Mouse (Mus musculus): ENCODE measurements around the gene Mettl1. TPM values are rescaled to one million over a fixed set of nuclear protein-coding genes. Genes with fewer than 3 reads are reported as not detected.

Gene Mettl1
- polyA plus RNA-seq (2012; ENCODE audit: low replicate concordance): 8.2 and 18.0 TPM in 2 replicates

DNA sequence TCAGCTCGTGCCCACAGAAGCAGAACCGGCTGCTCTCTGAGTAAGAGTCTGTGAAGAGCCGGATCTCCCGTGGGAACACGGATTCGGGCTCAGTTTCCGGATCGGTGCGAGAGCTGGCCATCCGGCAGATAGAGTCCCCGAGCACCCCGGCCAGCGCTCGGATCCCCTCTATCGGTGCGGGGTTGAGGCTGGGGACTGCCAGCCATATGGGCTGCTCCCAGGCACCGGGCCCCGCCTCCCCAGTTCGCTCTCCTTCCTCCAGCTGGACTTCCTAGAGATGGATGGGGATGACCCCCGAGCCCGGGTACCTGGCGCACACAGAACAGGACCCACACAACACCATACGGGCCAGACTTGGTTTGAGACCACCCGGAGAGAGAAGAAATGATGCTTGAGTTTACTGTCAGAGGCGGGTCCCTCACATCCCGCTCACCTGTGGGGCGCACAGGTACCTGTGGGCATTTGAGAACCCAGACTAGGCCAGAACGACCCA lies at the start of gene Mettl1, which contains the start of gene Eef1akmt3:
TSS of gene Mettl1 (plus strand) at position 141 of the 493 bp plus-strand sequence.
TSS of gene Eef1akmt3 (minus strand) at position 240 of the 493 bp plus-strand sequence.

GRCm38 (mm10) chr10:127000529-127000928 lies 40.7 kb upstream of the Mettl1 start, which contains the start of gene Avil:
Avil (plus strand) TSS chr10:127000709.

DNA sequence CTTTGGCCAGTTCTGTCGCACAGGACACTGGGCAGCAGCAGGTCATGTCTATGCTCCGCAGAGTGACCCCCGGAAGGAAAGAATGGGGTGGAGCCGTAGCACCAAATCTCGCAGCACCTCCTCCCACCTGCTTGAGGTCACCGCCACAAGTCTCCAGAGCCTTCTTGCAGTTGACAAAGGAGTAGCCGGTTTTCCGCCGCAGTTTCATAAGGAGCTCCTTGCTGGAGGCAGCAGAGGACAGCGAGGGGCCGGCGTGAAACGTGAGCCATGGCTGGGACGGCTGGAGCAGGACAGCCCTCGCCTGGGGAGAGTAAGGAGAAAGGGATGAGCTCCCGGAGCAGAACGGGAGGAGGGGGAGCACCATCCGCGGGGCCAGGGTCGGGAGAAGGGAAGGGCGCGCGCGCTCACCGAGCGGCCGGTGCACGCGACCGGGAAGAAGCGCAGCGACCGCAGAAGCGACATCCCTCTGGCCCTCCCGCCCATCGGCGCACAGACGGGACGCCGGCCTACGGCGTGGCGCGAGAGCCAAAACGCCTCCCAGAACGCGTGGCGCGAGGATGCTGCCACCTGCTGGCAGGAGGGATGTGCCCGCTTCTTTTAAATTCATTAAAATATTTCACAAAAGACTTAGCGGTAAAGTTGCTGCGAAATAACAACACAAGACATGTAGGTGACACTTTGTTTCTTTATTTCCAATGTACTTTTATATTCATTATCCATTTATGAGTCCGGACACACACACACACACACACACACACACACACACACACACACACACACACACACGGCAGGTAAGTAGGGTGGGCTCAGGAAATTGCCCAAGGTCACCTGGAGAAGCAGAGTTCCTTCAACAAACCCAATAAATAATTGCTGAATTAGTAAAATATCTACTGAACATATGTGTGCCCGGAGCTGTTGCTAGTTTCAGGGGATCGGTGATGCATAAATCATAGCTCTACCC lies 10.6 kb upstream of the Mettl1 start, which contains the start of gene Tsfm:
TSS of gene Tsfm (minus strand) at position 505 of the 961 bp plus-strand sequence.

DNA sequence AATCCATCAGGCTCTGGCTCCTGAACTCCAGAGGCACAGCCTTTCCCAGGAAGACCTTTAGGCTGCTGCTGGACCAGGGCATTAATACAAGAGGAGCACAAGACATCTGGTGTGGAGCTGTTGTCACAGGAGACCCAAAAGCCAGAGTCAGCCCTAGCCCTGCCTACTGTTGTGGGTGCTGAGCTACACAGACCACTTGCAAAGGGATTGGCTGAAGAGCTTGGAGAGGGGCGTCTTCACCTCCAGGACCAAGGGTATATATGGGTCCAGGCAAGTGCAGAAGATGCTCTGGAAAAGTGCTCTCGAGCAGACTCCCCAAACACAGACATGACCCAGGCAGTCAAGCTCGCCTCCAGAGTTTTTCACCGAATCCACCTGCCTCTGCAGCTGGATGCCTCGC lies 6.7 kb downstream of the Mettl1 start, which contains the start of gene Cyp27b1:
TSS of gene Cyp27b1 (plus strand) at position 297 of the 400 bp plus-strand sequence.

GRCm38 (mm10) chr10:127059968-127060916 lies 19.0 kb downstream of the Mettl1 start, which contains the start of gene March9:
March9 (minus strand) TSS chr10:127060184.

GRCm38 (mm10) chr10:127063239-127063872 lies 22.1 kb downstream of the Mettl1 start, which contains the start of gene Cdk4:
Cdk4 (plus strand) TSS chr10:127063534.

GRCm38 (mm10) chr10:127070190-127071121 lies 29.2 kb downstream of the Mettl1 start, which contains the start of gene Tspan31:
Tspan31 (minus strand) TSS chr10:127070264.

DNA sequence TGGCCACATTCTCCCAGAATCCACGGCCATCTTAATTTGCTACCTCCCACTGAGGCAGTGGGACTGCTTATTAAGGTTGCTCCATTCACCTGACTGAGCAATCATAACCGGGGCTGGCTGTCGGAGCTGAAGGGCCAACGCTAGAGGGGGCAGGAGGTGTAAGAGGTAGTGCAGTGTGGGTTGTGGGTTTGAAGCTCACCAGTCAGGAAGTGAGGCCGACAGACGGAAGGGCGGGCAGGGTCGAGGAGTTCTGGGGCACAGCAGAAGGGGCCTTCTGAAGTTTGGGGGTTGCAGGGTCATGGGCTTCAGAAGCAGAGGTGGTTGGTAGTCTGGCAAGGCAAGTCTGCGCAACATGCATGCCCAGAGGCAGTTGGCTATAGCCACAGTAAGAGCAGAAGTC lies 33.9 kb downstream of the Mettl1 start, which contains the start of gene Agap2:
TSS of gene Agap2 (plus strand) at position 205 of the 400 bp plus-strand sequence.

Other genes with a start within 250 kb of the Mettl1 start
- 4.0 and 13.1 TPM in 2 replicates for gene Atp23, start 140.1 kb upstream of the Mettl1 start, polyA plus RNA-seq (2012; ENCODE audit: low replicate concordance)
- gene Ctdsp2, start 62.7 kb upstream of the Mettl1 start, polyA plus RNA-seq (2012; ENCODE audit: low replicate concordance): 143 and 171 TPM in 2 replicates
- 0.20 and 0.27 TPM in 2 replicates for gene Avil, start 40.7 kb upstream of the Mettl1 start, polyA plus RNA-seq (2012; ENCODE audit: low replicate concordance)
- 22.5 and 29.7 TPM in 2 replicates for gene Tsfm, start 10.6 kb upstream of the Mettl1 start, polyA plus RNA-seq (2012; ENCODE audit: low replicate concordance)
- 0.30 and 0.39 TPM in 2 replicates for gene Eef1akmt3, start 99 bp downstream of the Mettl1 start, polyA plus RNA-seq (2012; ENCODE audit: low replicate concordance)
- 0.08 TPM in 1 of 2 replicates, not detected in the other for gene Cyp27b1, start 6.8 kb downstream of the Mettl1 start, polyA plus RNA-seq (2012; ENCODE audit: low replicate concordance)
- gene March9, start 18.8 kb downstream of the Mettl1 start, polyA plus RNA-seq (2012; ENCODE audit: low replicate concordance): 5.6 and 13.1 TPM in 2 replicates
- 378 and 643 TPM in 2 replicates for gene Cdk4, start 22.1 kb downstream of the Mettl1 start, polyA plus RNA-seq (2012; ENCODE audit: low replicate concordance)
- gene Tspan31, start 28.9 kb downstream of the Mettl1 start, polyA plus RNA-seq (2012; ENCODE audit: low replicate concordance): 28.3 and 29.1 TPM in 2 replicates
- gene Agap2, start 33.9 kb downstream of the Mettl1 start, polyA plus RNA-seq (2012; ENCODE audit: low replicate concordance): 89.4 and 209 TPM in 2 replicates
- 207 and 236 TPM in 2 replicates for gene Os9, start 79.7 kb downstream of the Mettl1 start, polyA plus RNA-seq (2012; ENCODE audit: low replicate concordance)
- gene B4galnt1, start 123.8 kb downstream of the Mettl1 start, polyA plus RNA-seq (2012; ENCODE audit: low replicate concordance): 492 and 503 TPM in 2 replicates
- gene Slc26a10, start 139.2 kb downstream of the Mettl1 start, polyA plus RNA-seq (2012; ENCODE audit: low replicate concordance): 0.30 and 0.75 TPM in 2 replicates
- gene Arhgef25, start 148.7 kb downstream of the Mettl1 start, polyA plus RNA-seq (2012; ENCODE audit: low replicate concordance): 2.0 and 2.8 TPM in 2 replicates
- gene Dtx3, start 154.3 kb downstream of the Mettl1 start, polyA plus RNA-seq (2012; ENCODE audit: low replicate concordance): 78.7 and 214 TPM in 2 replicates
- 38.8 and 44.6 TPM in 2 replicates for gene Pip4k2c, start 170.2 kb downstream of the Mettl1 start, polyA plus RNA-seq (2012; ENCODE audit: low replicate concordance)
- 0.61 and 0.80 TPM in 2 replicates for gene Kif5a, start 221.9 kb downstream of the Mettl1 start, polyA plus RNA-seq (2012; ENCODE audit: low replicate concordance)
- gene Dctn2, start 225.0 kb downstream of the Mettl1 start, polyA plus RNA-seq (2012; ENCODE audit: low replicate concordance): 113 TPM in 2 replicates
- 232 and 753 TPM in 2 replicates for gene Mbd6, start 247.6 kb downstream of the Mettl1 start, polyA plus RNA-seq (2012; ENCODE audit: low replicate concordance)

Measured in hematopoietic multipotent progenitor cell, adult 10-12 weeks (in vitro differentiated cells).